Mouse (Mus musculus) lung, embryonic 16.5 days (tissue): ENCODE results near the gene Map3k3. TPM values are rescaled to one million over a fixed set of nuclear protein-coding genes. Genes with fewer than 3 reads are reported as not detected.

ENCODE experiments used
- ATAC-seq: fragments of 200-750 bp; cut with Nextera tagmentation; 2 replicates; pipeline ENCODE4 v1.8.0; 2017; ENCODE audit warnings: low read depth, mild to moderate bottlenecking, moderate library complexity
- H3K27ac ChIP-seq: fragments of 300-500 bp; sonication (generic); 2 replicates; pipeline ENCODE4 v1.5.1; 2014; ENCODE audit warnings: mild to moderate bottlenecking, control low read depth, low read length
- H3K27me3 ChIP-seq: fragments of 300-500 bp; sonication (generic); 2 replicates; pipeline ENCODE4 v1.6.1; 2014; ENCODE audit warnings: low read depth, low read length, mixed read lengths; ENCODE audit not compliant: control insufficient read depth, insufficient read depth
- H3K36me3 ChIP-seq: fragments of 300-500 bp; sonication (generic); 2 replicates; pipeline ENCODE4 v1.6.1; 2014; ENCODE audit warnings: low read length; ENCODE audit not compliant: control insufficient read depth, insufficient read depth
- H3K4me1 ChIP-seq: fragments of 300-500 bp; sonication (generic); replicated peaks from 2 replicates; pipeline ENCODE4 v1.6.1; 2014; ENCODE audit warnings: low read length, mixed read lengths; ENCODE audit not compliant: control insufficient read depth, insufficient read depth
- H3K4me2 ChIP-seq: fragments of 300-500 bp; sonication (generic); 2 replicates; pipeline ENCODE4 v1.6.1; 2014; ENCODE audit warnings: low read depth, low read length, control low read depth
- H3K4me3 ChIP-seq: fragments of 300-500 bp; sonication (generic); 2 replicates; pipeline ENCODE4 v1.5.1; 2014; ENCODE audit warnings: mild to moderate bottlenecking, low read length, control low read depth
- H3K9ac ChIP-seq: fragments of 300-500 bp; sonication (generic); 2 replicates; pipeline ENCODE4 v1.6.1; 2014; ENCODE audit warnings: low read length, control low read depth
- H3K9me3 ChIP-seq: fragments of 300-500 bp; sonication (generic); 2 replicates; pipeline ENCODE4 v1.6.1; 2016; ENCODE audit warnings: low read length; ENCODE audit not compliant: control insufficient read depth
- WGBS: fragments of 180-500 bp; shearing (Covaris S2); extraction: QIAGEN DNeasy Blood & Tissue Kit; methylation state at CpG from one replicate; pipeline ENCODE4 v1.1.7; 2014; 5-methylcytosine and 5-hydroxymethylcytosine counted together
- polyA plus RNA-seq: library from polyadenylated mRNA; unstranded; fragments of >200 nt; fragmentation: Nextera tagmentation; extraction: Ambion mirVana; gene quantifications from 2 replicates; pipeline ENCODE4 v1.2.1, GENCODE M21; 2015

The Map3k3 gene
- polyA plus RNA-seq, 1 experiment from 2014 or later, result 15.8 TPM

- Histone ChIP-seq H3K36me3 (peaks cover 18% of the 10 kb centered on the region), H3K9ac (peak overlapping the region; percentile 95), H3K27ac (peak overlapping the region; percentile 95), H3K9me3 (no peaks in the 10 kb centered on the region), H3K4me3 (peak overlapping the region; percentile 86), H3K27me3 (no peaks in the 10 kb centered on the region), H3K4me1 (peaks cover 22% of the 10 kb centered on the region), H3K4me2 (peak overlapping the region; percentile 93)
- under 1% methylated on average over 62 of the region's 106 CpGs for WGBS
- peak; percentile 80 for ATAC-seq
These were observed 75.8 kb downstream of the Map3k3 start for GRCm38 (mm10) chr11:106159921-106160840.

GRCm38 (mm10) chr11:106160841-106161721, 76.7 kb downstream of the Map3k3 start, which contains the start of the genes Gm10840 and Limd2:
TSS of gene Gm10840 (plus strand) at chr11:106160850.
TSS of gene Limd2 (minus strand) at chr11:106160860.
- Histone ChIP-seq H3K4me3 (peak within 1 kb of the TSS; percentile 86), H3K4me1 (peaks cover 22% of the 10 kb centered on the region), H3K9me3 (no peaks in the 10 kb centered on the region), H3K27ac (peak within 1 kb of the TSS; percentile 95), H3K27me3 (no peaks in the 10 kb centered on the region), H3K4me2 (peak within 1 kb of the TSS; percentile 93), H3K36me3 (peaks cover 18% of the 10 kb centered on the region), H3K9ac (peak within 1 kb of the TSS; percentile 95)
- WGBS, result 32% methylated on average over 22 of the region's 22 CpGs
- ATAC-seq, result peak; percentile 50

- no peaks in the 10 kb centered on the region for H3K27me3 ChIP-seq
- H3K36me3 ChIP-seq, result peaks cover 11% of the 10 kb centered on the region
- 68% methylated on average over 2 of the region's 2 CpGs for WGBS
These were observed 77.8 kb downstream of the Map3k3 start for GRCm38 (mm10) chr11:106162237-106162636.

GRCm38 (mm10) chr11:106163546-106163945, 79.1 kb downstream of the Map3k3 start:
- H3K4me2 ChIP-seq, result no peak overlapping the region
- H3K9me3 ChIP-seq, result no peaks in the 10 kb centered on the region
- peaks cover 6% of the 10 kb centered on the region for H3K36me3 ChIP-seq
- ATAC-seq, result no peak
- 83% methylated on average over 4 of the region's 4 CpGs for WGBS
- peak overlapping the region; percentile 71 for H3K27ac ChIP-seq
- H3K27me3 ChIP-seq, result no peaks in the 10 kb centered on the region
- H3K4me3 ChIP-seq, result no peak overlapping the region
- no peak overlapping the region for H3K9ac ChIP-seq
- H3K4me1 ChIP-seq, result peaks cover 14% of the 10 kb centered on the region

More at GRCm38 (mm10) chr11:106162237-106162636, 77.8 kb downstream of the Map3k3 start:
- Histone ChIP-seq H3K9me3 (no peaks in the 10 kb centered on the region), H3K4me2 (no peak overlapping the region), H3K9ac (no peak overlapping the region), H3K27ac (no peak overlapping the region), H3K4me1 (peaks cover 22% of the 10 kb centered on the region), H3K4me3 (no peak overlapping the region)
- ATAC-seq, result no peak

- peaks cover 8% of the 10 kb centered on the region for H3K36me3 ChIP-seq
- no peaks in the 10 kb centered on the region for H3K27me3 ChIP-seq
- H3K4me1 ChIP-seq, result peaks cover 12% of the 10 kb centered on the region
- no peak overlapping the region for H3K4me3 ChIP-seq
- 81% methylated on average over 16 of the region's 16 CpGs for WGBS
- no peak overlapping the region for H3K27ac ChIP-seq
- H3K4me2 ChIP-seq, result no peak overlapping the region
- no peak overlapping the region for H3K9ac ChIP-seq
- no peak for ATAC-seq
- H3K9me3 ChIP-seq, result no peaks in the 10 kb centered on the region
These were observed 80.3 kb downstream of the Map3k3 start for GRCm38 (mm10) chr11:106164601-106165180.

- H3K27me3 ChIP-seq, result no peaks in the 10 kb centered on the region
- WGBS, result 71% methylated on average over 5 of the region's 5 CpGs
- H3K36me3 ChIP-seq, result peaks cover 8% of the 10 kb centered on the region
These were observed 83.0 kb downstream of the Map3k3 start for GRCm38 (mm10) chr11:106167435-106167834.

GRCm38 (mm10) chr11:106170807-106171206, 86.4 kb downstream of the Map3k3 start:
- Histone ChIP-seq H3K27ac (no peak overlapping the region), H3K4me2 (no peak overlapping the region), H3K4me1 (no peaks in the 10 kb centered on the region), H3K36me3 (peaks cover 5% of the 10 kb centered on the region), H3K9ac (no peak overlapping the region), H3K4me3 (no peak overlapping the region), H3K9me3 (no peaks in the 10 kb centered on the region), H3K27me3 (no peaks in the 10 kb centered on the region)
- WGBS, result 75% methylated on average over 7 of the region's 7 CpGs
- ATAC-seq, result no peak

More at GRCm38 (mm10) chr11:106167435-106167834, 83.0 kb downstream of the Map3k3 start:
- no peak for ATAC-seq
- Histone ChIP-seq H3K4me1 (peaks cover 3% of the 10 kb centered on the region; the same call in 1 of the 2 replicates), H3K4me3 (no peak overlapping the region), H3K4me2 (no peak overlapping the region), H3K27ac (no peak overlapping the region), H3K9ac (no peak overlapping the region), H3K9me3 (no peaks in the 10 kb centered on the region)

- no peak overlapping the region for H3K9ac ChIP-seq
- WGBS, result 98% methylated on average over 2 of the region's 2 CpGs
- no peak overlapping the region for H3K4me2 ChIP-seq
- H3K4me3 ChIP-seq, result no peak overlapping the region
- H3K4me1 ChIP-seq, result no peaks in the 10 kb centered on the region
- no peak overlapping the region for H3K27ac ChIP-seq
- no peaks in the 10 kb centered on the region for H3K9me3 ChIP-seq
- peaks cover 2% of the 10 kb centered on the region for H3K36me3 ChIP-seq
- no peaks in the 10 kb centered on the region for H3K27me3 ChIP-seq
- no peak for ATAC-seq
These were observed 88.8 kb downstream of the Map3k3 start for GRCm38 (mm10) chr11:106173228-106173627.
